Mouse (Mus musculus) forebrain, embryonic 12.5 days (tissue): Measurements from ENCODE around the gene Coq5. TPM values are rescaled to one million over a fixed set of nuclear protein-coding genes. Genes with fewer than 3 reads are reported as not detected.

ENCODE experiments used
- polyA plus RNA-seq: library from polyadenylated mRNA; unstranded; fragments of >200 nt; fragmentation: Nextera tagmentation; extraction: Ambion mirVana; gene quantifications from 2 replicates; pipeline ENCODE4 v1.2.1, GENCODE M21; 2016

Coq5 gene
- polyA plus RNA-seq, 1 experiment from 2014 or later, result 57.1 TPM

Other genes with a start within 250 kb of the Coq5 start
- 26.1 and 29.4 TPM in 2 replicates for gene Gm10401, start 181.4 kb upstream of the Coq5 start, polyA plus RNA-seq
- gene Acads, start 160.3 kb upstream of the Coq5 start, polyA plus RNA-seq, result 32.7 and 33.0 TPM in 2 replicates
- gene Unc119b, start 144.7 kb upstream of the Coq5 start, polyA plus RNA-seq, result 68.6 and 69.8 TPM in 2 replicates
- 50.3 and 50.8 TPM in 2 replicates for gene Mlec, start 121.5 kb upstream of the Coq5 start, polyA plus RNA-seq
- 6.0 and 6.1 TPM in 2 replicates for gene Cabp1, start 85.3 kb upstream of the Coq5 start, polyA plus RNA-seq
- gene Pop5, start 43.8 kb upstream of the Coq5 start, polyA plus RNA-seq, result 90.5 and 97.1 TPM in 2 replicates
- 187 and 195 TPM in 2 replicates for gene Rnf10, start 6.8 kb upstream of the Coq5 start, polyA plus RNA-seq
- gene Dynll1, start 21.3 kb downstream of the Coq5 start, polyA plus RNA-seq, result 1,436 and 1,463 TPM in 2 replicates
- gene Srsf9, start 47.5 kb downstream of the Coq5 start, polyA plus RNA-seq, result 353 and 383 TPM in 2 replicates
- gene Gatc, start 61.5 kb downstream of the Coq5 start, polyA plus RNA-seq, result 41.5 and 42.1 TPM in 2 replicates
- gene Triap1, start 61.6 kb downstream of the Coq5 start, polyA plus RNA-seq, result 54.5 and 55.6 TPM in 2 replicates
- gene Cox6a1, start 69.3 kb downstream of the Coq5 start, polyA plus RNA-seq, result 728 and 759 TPM in 2 replicates
- gene Msi1, start 149.9 kb downstream of the Coq5 start, polyA plus RNA-seq, result 161 and 182 TPM in 2 replicates
- gene Pla2g1b, start 186.6 kb downstream of the Coq5 start, polyA plus RNA-seq, result not detected in 2 replicates
- 20.0 and 23.2 TPM in 2 replicates for gene Sirt4, start 205.1 kb downstream of the Coq5 start, polyA plus RNA-seq
- 24.6 and 25.3 TPM in 2 replicates for gene Pxn, start 227.0 kb downstream of the Coq5 start, polyA plus RNA-seq